Mouse (Mus musculus) ES-Bruce4 (cell line): Measurements from ENCODE around the gene Bckdha.

ENCODE experiments used
- CTCF ChIP-seq: IDR thresholded peaks from one replicate; pipeline ENCODE4 v1.8.1; 2011; ENCODE audit warnings: low read depth, low read length
- EP300 ChIP-seq: IDR thresholded peaks from 2 replicates; pipeline ENCODE4 v1.6.1; 2011; ENCODE audit warnings: low read depth, low read length; ENCODE audit not compliant: insufficient read depth
- POLR2A ChIP-seq: IDR thresholded peaks from one replicate; pipeline ENCODE4 v1.8.1; 2011; ENCODE audit warnings: low read length; ENCODE audit not compliant: insufficient read depth

DNA sequence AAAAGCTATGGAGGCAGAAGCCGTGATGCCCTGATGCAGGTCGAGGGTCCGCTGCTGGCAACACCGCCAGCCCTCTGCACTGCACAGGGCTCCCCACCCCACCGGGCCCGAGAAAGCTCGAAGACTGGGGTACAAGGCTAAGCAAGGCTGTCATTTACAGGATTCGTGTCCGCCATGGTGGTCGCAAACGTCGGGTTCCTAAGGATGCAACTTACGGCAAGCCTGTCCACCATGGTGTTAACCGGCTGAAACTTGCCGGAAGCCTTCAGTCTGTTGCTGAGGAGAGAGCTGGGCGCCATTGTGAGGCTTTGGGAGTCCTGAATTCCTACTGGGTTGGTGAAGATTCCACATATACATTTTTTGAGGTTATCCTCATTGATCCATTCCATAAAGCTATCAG, 57.4 kb downstream of the Bckdha start:
- no peak for TF ChIP-seq POLR2A
- no peak for TF ChIP-seq CTCF
- TF ChIP-seq EP300: no peak
